Mouse (Mus musculus): ENCODE results near the gene Zkscan16.
A peak's percentile ranks its signal among the peaks of the same experiment; 100 is the strongest.

Zkscan16 gene

GRCm38 (mm10) chr4:58943420-58944205, at the start of gene Zkscan16:
Zkscan16 (plus strand) TSS chr4:58943628.
- ATAC-seq (ENCODE audit: low TSS enrichment): peak; percentile 86

DNA sequence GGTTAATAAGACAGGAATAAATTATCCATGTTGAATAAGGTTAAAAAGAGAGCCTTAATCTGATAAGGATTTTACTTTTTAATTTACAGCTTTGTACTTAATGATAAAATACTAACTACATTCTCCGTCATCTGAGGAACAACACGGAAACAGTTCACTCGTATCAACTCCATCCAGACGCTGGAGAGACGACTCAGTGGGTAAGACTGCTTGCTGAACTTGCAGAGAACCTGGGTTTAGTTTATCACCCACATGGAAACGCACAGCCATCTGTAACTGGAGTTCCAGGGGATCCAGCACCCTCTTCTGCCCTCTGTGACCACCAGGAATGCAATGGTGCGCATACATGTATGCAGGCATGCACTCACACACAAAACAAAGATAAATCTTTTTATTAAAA, 49.0 kb upstream of the Zkscan16 start:
- no peak for ATAC-seq (ENCODE audit: low TSS enrichment)

GRCm38 (mm10) chr4:58897436-58897835, 46.0 kb upstream of the Zkscan16 start:
- ATAC-seq (ENCODE audit: low TSS enrichment): no peak

DNA sequence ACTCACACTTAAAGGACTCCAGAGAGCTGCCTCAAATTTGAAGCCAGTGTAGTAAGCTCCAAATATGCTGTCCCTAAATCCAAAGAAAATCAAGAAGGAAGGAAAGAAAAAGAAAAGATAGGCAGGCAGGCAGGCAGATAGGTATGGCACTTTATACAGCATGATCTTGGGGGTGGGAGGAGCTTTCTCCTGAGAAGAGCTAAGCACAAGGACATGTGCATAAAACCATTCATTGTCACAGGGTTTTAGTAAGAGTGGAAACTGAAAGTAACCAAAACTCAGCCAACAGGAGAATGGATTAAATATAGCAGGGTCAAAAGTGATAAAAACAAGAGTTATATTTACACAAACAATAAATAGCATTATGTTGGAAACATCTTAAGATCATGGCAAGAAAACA, 45.1 kb upstream of the Zkscan16 start:
- ATAC-seq (ENCODE audit: low TSS enrichment): no peak

DNA sequence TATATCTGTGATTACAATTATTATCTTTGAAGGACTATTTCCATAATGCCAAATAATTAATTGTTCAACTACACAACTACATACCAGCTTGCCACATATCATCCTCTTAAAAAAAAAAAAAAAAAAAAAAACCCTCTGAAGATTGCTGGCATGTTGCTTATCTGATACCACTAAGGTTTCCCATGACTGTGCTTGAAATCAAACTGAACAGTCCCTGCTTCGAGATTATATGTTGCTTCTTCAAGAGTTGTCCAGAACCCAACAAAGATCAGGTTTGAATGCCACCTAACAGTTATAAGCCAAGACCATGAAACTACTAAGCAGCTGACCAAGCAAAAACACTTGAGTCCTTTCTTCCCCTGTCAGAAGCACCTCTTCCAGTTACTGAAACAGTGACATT, 36.0 kb upstream of the Zkscan16 start:
- no peak for ATAC-seq (ENCODE audit: low TSS enrichment)

GRCm38 (mm10) chr4:58910175-58911068, 33.0 kb upstream of the Zkscan16 start:
- no peak for ATAC-seq (ENCODE audit: low TSS enrichment)

DNA sequence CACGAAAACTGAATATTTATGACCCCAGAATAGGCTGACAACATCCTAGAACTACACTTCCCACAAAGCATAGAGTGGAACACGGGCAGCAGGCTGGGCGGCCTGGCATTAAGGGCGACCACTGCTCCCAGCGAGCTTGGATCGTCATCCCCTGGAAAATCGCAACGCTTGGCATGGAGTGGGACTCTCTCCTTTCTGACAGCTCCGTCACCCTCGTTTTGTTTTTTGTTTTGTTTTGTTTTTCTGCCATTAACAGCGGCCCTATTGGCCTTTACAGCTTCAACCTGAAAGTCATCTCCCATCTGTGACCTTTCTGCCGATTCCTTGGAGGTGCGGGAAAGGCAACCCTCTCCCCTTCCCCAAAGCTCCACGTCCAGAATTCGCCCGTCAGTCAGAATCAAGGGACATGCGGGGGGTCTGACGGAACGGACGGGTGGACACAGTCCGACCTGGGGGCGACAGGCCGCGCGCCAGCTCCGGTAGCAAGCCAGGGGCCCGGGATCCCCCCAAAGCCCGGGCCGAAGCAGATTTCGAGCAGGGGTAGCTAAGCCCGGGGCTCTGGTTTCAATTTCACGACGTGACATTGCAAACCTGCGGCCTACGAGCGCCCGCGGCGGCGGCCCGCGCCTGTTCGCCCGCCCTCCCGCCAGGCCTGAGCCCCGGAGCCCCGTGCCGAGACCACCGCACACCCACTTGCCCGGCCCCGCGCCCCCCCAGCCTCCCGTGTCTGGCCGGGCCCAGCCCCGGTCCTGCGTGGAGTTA, 32.2 kb upstream of the Zkscan16 start:
- peak; percentile 63 for ATAC-seq (ENCODE audit: low TSS enrichment)

DNA sequence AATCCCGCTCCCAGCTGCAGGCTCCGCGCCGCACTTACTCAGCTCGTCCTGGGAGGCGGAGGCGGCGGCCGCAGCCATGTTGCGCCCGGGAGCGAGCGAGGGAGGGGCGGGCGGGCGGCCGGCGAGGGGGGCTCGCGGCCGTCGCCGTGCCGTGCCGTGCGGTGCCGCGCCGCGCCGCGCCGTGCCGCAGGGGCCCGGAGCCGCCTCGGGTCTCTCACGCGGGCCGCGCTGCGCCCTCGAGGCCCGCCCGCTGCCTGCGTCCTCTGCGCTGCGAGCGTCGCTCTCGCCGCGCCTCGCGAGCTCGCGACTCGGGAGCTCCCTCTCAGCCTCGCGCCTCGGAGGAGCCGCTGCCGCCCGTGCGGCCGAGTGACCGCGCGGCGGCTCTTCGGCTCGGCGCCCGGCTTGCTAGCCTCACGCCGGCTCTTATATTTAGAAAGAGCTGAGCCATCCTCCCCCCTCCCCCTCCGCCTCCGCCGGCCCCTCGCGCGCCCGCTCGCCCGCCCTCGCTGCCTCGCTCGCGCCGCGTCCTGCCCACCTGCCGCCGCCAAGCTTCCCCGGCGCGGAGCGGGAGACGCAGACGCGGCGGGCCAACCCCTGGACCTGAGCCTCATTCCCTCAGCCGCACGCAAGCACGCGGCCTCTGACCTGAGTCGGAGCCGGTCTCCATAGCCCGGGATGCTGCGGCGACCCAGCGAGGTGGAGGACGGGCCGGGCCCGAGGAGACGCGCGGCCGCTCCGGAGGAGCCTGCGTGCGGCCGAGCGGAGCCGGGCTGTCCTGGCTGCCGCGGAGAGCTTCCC, 31.4 kb upstream of the Zkscan16 start:
- peak; percentile 66 for ATAC-seq (ENCODE audit: low TSS enrichment)

- peak; percentile 66 for ATAC-seq (ENCODE audit: low TSS enrichment)
Observed at GRCm38 (mm10) chr4:58912629-58913335, 30.6 kb upstream of the Zkscan16 start, which contains the start of gene Ecpas. Ecpas (minus strand) TSS chr4:58912749.

- no peak for ATAC-seq (ENCODE audit: low TSS enrichment)
Observed at GRCm38 (mm10) chr4:58913336-58914026, 29.9 kb upstream of the Zkscan16 start.

- ATAC-seq (ENCODE audit: low TSS enrichment): no peak
Observed at GRCm38 (mm10) chr4:58915081-58915826, 28.2 kb upstream of the Zkscan16 start.

GRCm38 (mm10) chr4:58923933-58924332, 19.5 kb upstream of the Zkscan16 start:
- ATAC-seq (ENCODE audit: low TSS enrichment): no peak

GRCm38 (mm10) chr4:58925664-58926063, 17.8 kb upstream of the Zkscan16 start:
- ATAC-seq (ENCODE audit: low TSS enrichment): peak; percentile 76; the same call in 1 of the 2 replicates

GRCm38 (mm10) chr4:58926120-58926519, 17.3 kb upstream of the Zkscan16 start:
- no peak for ATAC-seq (ENCODE audit: low TSS enrichment)

DNA sequence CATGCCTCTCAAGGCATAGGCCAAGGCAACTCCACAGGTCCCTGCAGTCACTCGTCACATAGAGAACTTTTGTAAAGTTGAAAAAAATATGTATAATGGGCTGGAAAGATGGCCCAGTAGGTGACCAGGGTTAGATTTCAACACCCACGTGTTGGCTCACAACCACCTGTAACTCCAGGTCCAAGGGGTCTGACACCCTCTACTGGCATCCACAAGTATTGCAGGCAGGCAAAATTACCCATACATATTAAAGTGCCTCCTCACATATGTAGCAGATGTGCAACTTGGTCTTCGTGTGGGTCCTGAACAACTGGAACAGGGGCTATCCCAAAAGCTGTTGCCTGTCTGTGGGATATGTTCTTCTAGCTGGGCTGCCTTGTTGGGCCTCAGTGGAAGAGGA, 15.8 kb upstream of the Zkscan16 start:
- no peak for ATAC-seq (ENCODE audit: low TSS enrichment)

DNA sequence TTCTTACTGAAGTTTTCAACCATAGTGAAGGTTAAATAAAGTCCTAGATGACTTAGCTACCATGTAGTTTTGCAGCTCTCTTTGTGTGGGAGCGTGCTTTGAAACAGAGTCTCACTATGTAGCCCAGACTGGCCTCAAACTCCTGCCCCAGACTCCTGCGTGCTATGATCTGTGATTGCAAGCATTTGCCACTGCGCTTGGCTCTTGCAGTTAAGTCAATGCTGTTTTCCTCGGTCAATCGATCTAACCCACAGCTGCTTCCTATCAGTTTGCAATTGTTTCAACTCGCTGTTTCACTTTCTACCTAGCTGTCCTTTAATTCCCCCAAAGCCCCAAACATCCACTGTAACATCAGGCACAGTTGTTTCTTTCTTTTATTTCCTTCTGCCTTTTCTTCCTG, 10.9 kb upstream of the Zkscan16 start:
- ATAC-seq (ENCODE audit: low TSS enrichment): no peak

DNA sequence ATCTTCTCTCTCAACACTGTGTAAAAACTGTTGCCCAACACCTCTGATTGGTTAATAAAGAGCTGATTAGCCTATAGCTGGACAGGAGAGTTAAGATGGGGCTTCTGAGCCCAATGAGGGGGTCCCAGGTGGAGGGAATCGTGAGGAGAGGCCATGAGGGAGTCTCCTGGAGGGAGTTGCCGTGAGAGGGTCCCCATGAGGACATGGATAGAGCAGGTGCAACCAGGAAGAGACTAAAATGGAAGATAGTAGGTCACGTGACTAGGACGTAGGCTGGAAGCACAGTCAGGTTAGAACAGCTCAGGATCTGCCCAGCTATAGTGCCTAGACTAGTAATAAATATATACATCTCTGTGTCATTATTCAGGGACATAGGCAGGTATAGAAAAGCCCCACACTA, 9.1 kb upstream of the Zkscan16 start:
- ATAC-seq (ENCODE audit: low TSS enrichment): no peak

- ATAC-seq (ENCODE audit: low TSS enrichment): peak; percentile 99
Observed at GRCm38 (mm10) chr4:58934746-58935476, 8.5 kb upstream of the Zkscan16 start.

Measured in frontal cortex, adult (tissue).